Mouse (Mus musculus) heart, adult 18-20 months (tissue): ENCODE results near the gene Foxo1. TPM values are rescaled to one million over a fixed set of nuclear protein-coding genes. Genes with fewer than 3 reads are reported as not detected.

Experiments used
- DNase-seq, 2 experiments: peaks; one replicate each; pipeline ENCODE4 v3.0.0; 2021 to 2022; ENCODE audit warnings: mixed read lengths in 1 of 2
- total RNA-seq, 2 experiments: library from RNA; stranded (reverse); gene quantifications; 2 replicates each; pipeline ENCODE4 v1.2.3; 2021

The Foxo1 gene
- total RNA-seq, 2 experiments from 2014 or later = 11.1 to 14.0 TPM

GRCm38 (mm10) chr3:52308586-52309321, 40.6 kb downstream of the Foxo1 start:
- DNase-seq = no peak

GRCm38 (mm10) chr3:52320516-52321270, 52.6 kb downstream of the Foxo1 start:
- DNase-seq = no peak

- no peak for DNase-seq
These were observed 54.6 kb downstream of the Foxo1 start for GRCm38 (mm10) chr3:52322401-52323385.

- DNase-seq = no peak
These were observed 56.9 kb downstream of the Foxo1 start for GRCm38 (mm10) chr3:52325006-52325405.

- DNase-seq = no peak
These were observed 58.6 kb downstream of the Foxo1 start for GRCm38 (mm10) chr3:52326687-52327086.

GRCm38 (mm10) chr3:52327146-52327545, 59.0 kb downstream of the Foxo1 start:
- no peak for DNase-seq

GRCm38 (mm10) chr3:52331709-52332108, 63.6 kb downstream of the Foxo1 start:
- DNase-seq = no peak

- DNase-seq = no peak
These were observed 70.6 kb downstream of the Foxo1 start for GRCm38 (mm10) chr3:52338761-52339160.

GRCm38 (mm10) chr3:52340336-52341034, 72.3 kb downstream of the Foxo1 start:
- DNase-seq = no peak

- DNase-seq = peak in 1 of 2 experiments; percentile 27
These were observed 74.1 kb downstream of the Foxo1 start for GRCm38 (mm10) chr3:52342226-52342625.

- DNase-seq = peak in 1 of 2 experiments; percentile 51
These were observed 74.7 kb downstream of the Foxo1 start for GRCm38 (mm10) chr3:52342801-52343200.

GRCm38 (mm10) chr3:52343270-52344070, 75.3 kb downstream of the Foxo1 start:
- peak in 1 of 2 experiments; percentile 26 for DNase-seq

GRCm38 (mm10) chr3:52345881-52346280, 77.7 kb downstream of the Foxo1 start:
- no peak for DNase-seq

GRCm38 (mm10) chr3:52346986-52347710, 79.0 kb downstream of the Foxo1 start:
- peak in 1 of 2 experiments; percentile 40 for DNase-seq

- no peak for DNase-seq
These were observed 80.0 kb downstream of the Foxo1 start for GRCm38 (mm10) chr3:52347980-52348622.

- DNase-seq = no peak
These were observed 82.5 kb downstream of the Foxo1 start for GRCm38 (mm10) chr3:52350636-52351035.

- no peak for DNase-seq
These were observed 83.8 kb downstream of the Foxo1 start for GRCm38 (mm10) chr3:52351901-52352300.

- DNase-seq = no peak
These were observed 86.1 kb downstream of the Foxo1 start for GRCm38 (mm10) chr3:52354203-52354602.

GRCm38 (mm10) chr3:52357265-52357953, 89.3 kb downstream of the Foxo1 start:
- DNase-seq = peak; percentile 41 to 42
